Mouse (Mus musculus): ENCODE data around the gene Tex46.

GRCm38 (mm10) chr4:136636511-136636910, 26.3 kb downstream of the Tex46 start:
- no peak for TF ChIP-seq CTCF (IDR thresholded peaks at IDR 0.05; ENCODE audit: low read depth, low read length)
- TF ChIP-seq POLR2A (IDR thresholded peaks at IDR 0.05; ENCODE audit: extremely low read depth, insufficient read depth, low read length), result no peak

All from liver, adult 2 months (tissue).